Mouse (Mus musculus) forebrain, postnatal 0 days (tissue): ENCODE results near the gene Wdr1. TPM values are rescaled to one million over a fixed set of nuclear protein-coding genes. Genes with fewer than 3 reads are reported as not detected.

Experiments
- ATAC-seq: fragments of 200-750 bp; cut with Nextera tagmentation; 2 replicates; pipeline ENCODE4 v1.8.0; 2017; ENCODE audit warnings: mild to moderate bottlenecking, moderate library complexity
- DNase-seq: peaks from one replicate; pipeline ENCODE4 v3.0.0-alpha.2; 2015
- H3K27ac ChIP-seq: fragments of 300-500 bp; sonication (generic); 2 replicates; pipeline ENCODE4 v1.5.1; 2014; ENCODE audit warnings: low read depth, mild to moderate bottlenecking, antibody characterized with exemption, low read length, moderate library complexity, mixed read lengths
- H3K27me3 ChIP-seq: fragments of 300-500 bp; sonication (generic); 2 replicates; pipeline ENCODE4 v1.6.1; 2014; ENCODE audit warnings: mild to moderate bottlenecking, low read length, mixed read lengths; ENCODE audit not compliant: insufficient read depth
- H3K36me3 ChIP-seq: fragments of 300-500 bp; sonication (generic); 2 replicates; pipeline ENCODE4 v1.6.1; 2014; ENCODE audit warnings: mild to moderate bottlenecking, moderate library complexity; ENCODE audit not compliant: insufficient read depth
- H3K4me1 ChIP-seq: fragments of 300-500 bp; sonication (generic); 2 replicates; pipeline ENCODE4 v1.6.1; 2014; ENCODE audit warnings: antibody characterized with exemption; ENCODE audit not compliant: insufficient read depth
- H3K4me2 ChIP-seq: fragments of 300-500 bp; sonication (generic); 2 replicates; pipeline ENCODE4 v1.6.1; 2014; ENCODE audit warnings: low read depth, mild to moderate bottlenecking, moderate library complexity
- H3K4me3 ChIP-seq: fragments of 300-500 bp; sonication (generic); 2 replicates; pipeline ENCODE4 v1.5.1; 2014; ENCODE audit warnings: low read depth, low read length, mixed read lengths
- H3K9ac ChIP-seq: fragments of 300-500 bp; sonication (generic); 2 replicates; pipeline ENCODE4 v1.6.1; 2014; ENCODE audit warnings: mild to moderate bottlenecking
- H3K9me3 ChIP-seq: fragments of 300-500 bp; sonication (generic); 2 replicates; pipeline ENCODE4 v1.6.1; 2016; ENCODE audit warnings: low read length
- CTCF ChIP-seq: sonication (generic); IDR thresholded peaks from 2 replicates; pipeline ENCODE4 v1.5.1; 2016; ENCODE audit warnings: antibody characterized with exemption, control low read depth, low read depth
- WGBS: fragments of 180-500 bp; shearing (Covaris S2); extraction: QIAGEN DNeasy Blood & Tissue Kit; methylation state at CpG from one replicate; pipeline ENCODE4 v1.1.7; 2014; 5-methylcytosine and 5-hydroxymethylcytosine counted together
- polyA plus RNA-seq: library from polyadenylated mRNA; unstranded; fragments of >200 nt; fragmentation: Nextera tagmentation; extraction: Ambion mirVana; gene quantifications from 2 replicates; pipeline ENCODE4 v1.2.1, GENCODE M21; 2015
- total RNA-seq: library from RNA; depleted of rRNA; stranded (reverse); fragments of >200 nt; gene quantifications from 2 replicates; pipeline ENCODE4 v1.2.3, GENCODE M21; 2014; rRNA removed

Gene Wdr1
- total and polyA plus RNA-seq, 2 experiments from 2014 or later: 192 to 256 TPM

DNA sequence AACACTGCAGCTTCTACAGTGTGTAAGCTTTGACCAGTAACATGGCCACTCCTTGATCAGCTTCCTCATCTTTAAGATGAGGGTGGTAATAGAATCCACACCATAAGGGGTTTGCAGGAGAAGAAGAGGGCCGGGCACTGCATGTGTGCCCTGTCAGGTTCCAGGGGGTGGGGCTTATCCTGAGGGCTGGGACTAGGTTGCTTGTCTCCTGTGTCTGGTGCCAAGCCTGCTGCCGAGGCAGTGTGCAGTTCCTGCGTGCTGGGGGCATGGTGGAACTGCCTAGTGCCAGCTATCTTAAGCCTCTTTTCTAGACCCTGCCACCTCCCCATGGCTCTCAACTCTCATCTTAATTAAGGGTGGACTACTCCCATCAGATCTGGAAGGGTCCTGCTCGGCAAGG is 84.0 kb downstream of the Wdr1 start:
- no peaks in the 10 kb centered on the region for H3K36me3 ChIP-seq
- H3K4me3 ChIP-seq: no peak overlapping the region
- H3K27me3 ChIP-seq: no peaks in the 10 kb centered on the region
- no peak for DNase-seq
- no peaks in the 10 kb centered on the region for H3K9me3 ChIP-seq
- TF ChIP-seq CTCF: no peak
- H3K27ac ChIP-seq: no peak overlapping the region
- no peak overlapping the region for H3K4me2 ChIP-seq
- H3K9ac ChIP-seq: no peak overlapping the region
- peak; percentile 67 for ATAC-seq
- peaks cover 7% of the 10 kb centered on the region; the same call in 1 of the 2 replicates for H3K4me1 ChIP-seq
- 14% methylated on average over 3 of the region's 4 CpGs for WGBS

DNA sequence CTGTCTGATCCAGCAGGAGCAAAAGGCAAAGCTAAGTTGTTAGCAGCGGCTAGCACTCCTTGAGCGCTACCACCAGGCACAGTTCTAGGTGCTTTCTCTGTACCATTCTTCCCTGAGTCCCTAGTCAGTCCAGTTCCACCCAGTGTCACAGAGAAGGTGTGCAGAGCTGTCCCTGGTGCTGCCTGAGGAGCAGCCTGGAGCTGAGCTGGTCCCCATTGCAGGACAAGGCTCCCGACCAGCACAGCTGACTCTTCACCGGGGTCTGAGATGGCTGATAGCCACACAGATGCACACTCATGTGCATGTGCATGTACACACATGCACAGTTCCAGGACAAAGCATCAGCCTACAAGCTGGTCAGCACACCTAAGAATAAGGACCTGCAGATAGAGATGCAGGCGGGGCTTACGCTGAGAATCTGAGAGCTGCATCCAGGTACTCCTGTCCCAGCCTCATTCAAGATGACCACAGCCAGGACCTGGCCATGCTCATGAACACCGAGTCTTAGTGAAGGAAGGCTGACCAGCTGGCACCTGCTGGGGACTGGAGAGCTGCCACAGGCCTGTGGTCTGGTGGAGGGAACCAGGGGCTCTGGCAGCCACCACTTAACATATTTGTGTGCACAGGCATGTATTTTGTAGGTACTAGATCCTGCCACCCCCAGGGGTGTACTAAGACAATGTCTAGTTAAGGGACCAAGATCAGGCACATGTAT is 85.1 kb downstream of the Wdr1 start:
- DNase-seq: no peak
- 90% methylated on average over 7 of the region's 7 CpGs for WGBS
- no peak for TF ChIP-seq CTCF

DNA sequence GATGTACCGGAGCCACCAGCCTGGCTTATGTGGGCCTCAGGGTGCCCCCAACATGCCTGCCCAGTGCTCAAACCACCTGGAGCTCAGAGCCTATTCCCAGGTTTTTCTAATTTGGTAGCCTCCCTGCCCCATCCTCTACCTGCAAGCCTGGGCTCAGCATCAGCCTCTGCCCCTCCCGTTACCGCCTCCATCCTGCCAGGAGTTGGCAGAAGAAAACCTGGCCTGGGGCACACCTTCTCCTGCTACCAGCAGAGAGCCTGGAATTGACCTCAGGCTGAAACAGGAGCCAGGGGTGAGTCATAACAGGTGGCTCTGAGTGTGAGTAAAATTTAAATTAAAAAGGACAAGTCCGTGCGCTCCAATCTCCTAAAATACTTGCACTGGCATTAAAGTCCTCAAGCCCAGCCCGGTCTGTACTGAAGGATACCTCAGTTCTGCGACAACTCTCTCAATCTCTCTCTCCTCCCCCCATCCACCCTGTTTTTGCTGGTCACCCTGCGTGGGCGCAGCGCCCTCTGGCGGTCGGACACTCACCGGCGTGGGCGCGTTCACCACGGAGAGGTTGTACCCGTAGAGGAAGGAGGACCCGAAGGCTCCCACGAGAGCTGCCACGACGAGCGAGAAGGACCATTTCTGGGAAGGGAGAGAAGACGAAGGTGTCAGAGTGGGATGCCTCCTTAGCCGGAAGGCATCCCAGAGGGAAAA is 86.0 kb downstream of the Wdr1 start:
- Histone ChIP-seq H3K9me3 (no peaks in the 10 kb centered on the region), H3K4me2 (no peak overlapping the region), H3K27ac (no peak overlapping the region), H3K27me3 (no peaks in the 10 kb centered on the region), H3K4me3 (no peak overlapping the region), H3K36me3 (no peaks in the 10 kb centered on the region), H3K9ac (no peak overlapping the region), H3K4me1 (peaks cover 7% of the 10 kb centered on the region; the same call in 1 of the 2 replicates)
- no peak for DNase-seq
- no peak for ATAC-seq
- peak; percentile 39; the same call in 1 of the 2 replicates for TF ChIP-seq CTCF
- 88% methylated on average over 25 of the region's 25 CpGs for WGBS

More for the DNA sequence above, 85.1 kb downstream of the Wdr1 start:
- H3K4me2 ChIP-seq: no peak overlapping the region
- ATAC-seq: no peak
- no peak overlapping the region for H3K9ac ChIP-seq
- no peaks in the 10 kb centered on the region for H3K27me3 ChIP-seq
- no peaks in the 10 kb centered on the region for H3K36me3 ChIP-seq
- H3K27ac ChIP-seq: no peak overlapping the region
- peaks cover 7% of the 10 kb centered on the region; the same call in 1 of the 2 replicates for H3K4me1 ChIP-seq
- H3K9me3 ChIP-seq: no peaks in the 10 kb centered on the region
- no peak overlapping the region for H3K4me3 ChIP-seq

Other genes starting within 250 kb of the Wdr1 start
- gene Drd5, start 243.9 kb downstream of the Wdr1 start, total RNA-seq: 0.69 and 2.9 TPM in 2 replicates
- gene Drd5, start 243.9 kb downstream of the Wdr1 start, polyA plus RNA-seq: 0.74 and 1.3 TPM in 2 replicates
- gene Slc2a9, start 60.1 kb downstream of the Wdr1 start, total RNA-seq: 2.2 and 5.0 TPM in 2 replicates
- gene Slc2a9, start 60.1 kb downstream of the Wdr1 start, polyA plus RNA-seq: 0.36 and 0.81 TPM in 2 replicates
- gene Zfp518b, start 121.6 kb upstream of the Wdr1 start, total RNA-seq: 32.5 and 43.9 TPM in 2 replicates
- gene Zfp518b, start 121.6 kb upstream of the Wdr1 start, polyA plus RNA-seq: 12.8 and 19.9 TPM in 2 replicates